Mouse (Mus musculus) left cerebral cortex, adult 18-20 months (tissue): ENCODE results near the gene Ppp1r3g. TPM values are rescaled to one million over a fixed set of nuclear protein-coding genes. Genes with fewer than 3 reads are reported as not detected.

Source experiments
- DNase-seq, 2 experiments: peaks; one replicate each; pipeline ENCODE4 v3.0.0; 2021 to 2022; ENCODE audit warnings: low spot score in 2 of 2, mixed read lengths in 1 of 2
- long read RNA-seq, 2 experiments: library from polyadenylated mRNA; stranded (forward); transcript quantifications; one replicate each; pipeline ENCODE4 v2.0.0; 2021
- total RNA-seq, 2 experiments: library from RNA; stranded (reverse); gene quantifications; 2 replicates each; pipeline ENCODE4 v1.2.3; 2021

Gene Ppp1r3g
- 10 to 100 TPM; 11.2 to 13.3 TPM for total RNA-seq
- long read RNA-seq, experiment 1, transcript Ppp1r3g-202 (1 exons, 571 nt): minor isoform, 37 of 86 reads
- long read RNA-seq, experiment 1, transcript Ppp1r3g-201 (2 exons, 2,361 nt): major isoform, 42 of 86 reads
- long read RNA-seq, experiment 1, partial matches to known transcripts: 0 of 86 reads
- long read RNA-seq, experiment 1, other reads (novel, unspliced or antisense): 7 of 86 reads
- long read RNA-seq, experiment 2, transcript Ppp1r3g-201 (2 exons, 2,361 nt): major isoform, 16 of 33 reads
- long read RNA-seq, experiment 2, transcript Ppp1r3g-202 (1 exons, 571 nt): minor isoform, 12 of 33 reads
- long read RNA-seq, experiment 2, partial matches to known transcripts: 0 of 33 reads
- long read RNA-seq, experiment 2, other reads (novel, unspliced or antisense): 5 of 33 reads

DNA sequence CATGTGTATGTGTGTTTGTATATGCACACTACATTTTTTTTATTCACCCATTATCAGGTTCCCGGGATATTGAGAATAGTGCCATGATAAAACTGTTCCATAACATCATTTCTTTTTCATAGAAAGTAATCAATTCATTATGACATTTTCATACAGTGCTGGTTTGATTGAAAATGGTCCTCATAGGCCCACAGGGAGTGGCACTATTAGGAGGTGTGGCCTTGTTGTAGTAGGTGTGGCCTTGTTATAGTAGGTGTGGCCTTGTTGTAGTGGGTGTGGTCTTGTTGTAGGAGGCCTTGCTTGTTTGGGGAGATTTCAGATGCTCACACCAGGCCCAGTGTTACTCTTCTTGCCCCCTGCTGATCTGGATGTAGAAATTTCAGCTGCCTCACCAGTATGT lies at the start of gene Ppp1r3g:
TSS of gene Ppp1r3g (plus strand) at position 301 of the 400 bp plus-strand sequence.
- no peak for DNase-seq

DNA sequence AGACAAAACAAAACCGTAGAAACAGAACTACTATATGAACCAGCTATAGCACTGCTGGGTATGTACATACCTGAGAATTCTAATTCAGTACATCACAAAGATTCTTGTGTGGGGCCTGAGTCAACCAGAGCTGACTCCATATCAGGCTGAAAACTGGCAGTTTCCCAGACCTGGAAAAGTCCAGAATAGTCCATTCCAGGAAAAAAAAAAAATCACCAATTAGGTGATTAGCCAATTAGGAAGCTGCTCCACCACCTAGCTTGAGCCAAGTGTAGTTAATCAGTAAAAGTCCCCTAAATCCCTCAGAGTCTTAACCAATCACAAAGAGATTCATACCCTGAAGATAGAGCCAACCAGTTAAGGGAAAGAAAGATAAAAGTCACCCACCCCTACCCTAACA lies 47.2 kb upstream of the Ppp1r3g start:
- DNase-seq: no peak

- no peak for DNase-seq
Measured at GRCm38 (mm10) chr13:35937991-35938390, 20.6 kb upstream of the Ppp1r3g start.

DNA sequence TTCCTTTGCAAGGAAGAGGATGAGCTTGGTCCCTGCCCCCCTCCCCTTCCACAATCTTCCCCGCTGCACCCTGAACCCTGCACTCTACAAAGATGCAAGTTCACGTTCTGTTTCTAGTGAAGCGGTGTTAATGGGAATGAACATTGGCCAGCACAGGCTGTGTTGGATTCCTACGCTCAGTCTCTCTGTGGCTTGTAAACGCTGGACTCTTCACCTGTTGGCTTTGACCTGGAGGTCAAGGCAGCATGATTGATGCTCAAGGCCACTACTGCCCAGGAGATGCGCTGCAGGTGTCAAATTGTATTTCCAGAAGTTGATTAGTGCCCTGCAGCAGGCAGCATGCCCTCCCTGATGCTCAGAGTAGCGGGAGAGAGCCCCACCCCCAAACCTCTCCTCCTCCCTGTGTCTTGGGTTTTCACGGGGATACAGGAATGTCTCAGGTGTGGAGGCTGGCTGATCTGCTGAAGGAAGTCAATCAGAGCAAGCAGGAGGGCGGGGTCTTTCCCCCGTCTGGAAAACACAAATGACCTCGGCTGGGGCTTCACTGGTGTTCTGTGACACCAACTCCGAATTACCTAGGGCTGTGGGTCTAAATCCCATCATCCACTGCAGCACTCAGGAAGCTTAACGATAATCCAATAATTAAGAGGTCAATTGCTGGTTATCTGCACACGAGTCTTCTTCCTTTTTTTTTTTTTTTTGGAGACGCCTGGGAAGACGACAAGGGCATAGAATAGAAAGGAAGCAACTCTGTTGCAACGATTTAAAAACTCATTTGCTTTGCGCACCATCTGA lies 18.6 kb upstream of the Ppp1r3g start:
- no peak for DNase-seq

- no peak for DNase-seq
Measured at GRCm38 (mm10) chr13:35940934-35941333, 17.7 kb upstream of the Ppp1r3g start.

GRCm38 (mm10) chr13:35946659-35947353 lies 11.8 kb upstream of the Ppp1r3g start:
- no peak for DNase-seq

GRCm38 (mm10) chr13:35947354-35948000 lies 11.2 kb upstream of the Ppp1r3g start:
- peak; percentile 82 to 84 for DNase-seq

- DNase-seq: no peak
Measured at GRCm38 (mm10) chr13:35949814-35950455, 8.7 kb upstream of the Ppp1r3g start.

GRCm38 (mm10) chr13:35959391-35960067 lies 890 bp downstream of the Ppp1r3g start:
- peak in 1 of 2 experiments; percentile 43 for DNase-seq

GRCm38 (mm10) chr13:35963583-35963982 lies 4.9 kb downstream of the Ppp1r3g start:
- DNase-seq: no peak

DNA sequence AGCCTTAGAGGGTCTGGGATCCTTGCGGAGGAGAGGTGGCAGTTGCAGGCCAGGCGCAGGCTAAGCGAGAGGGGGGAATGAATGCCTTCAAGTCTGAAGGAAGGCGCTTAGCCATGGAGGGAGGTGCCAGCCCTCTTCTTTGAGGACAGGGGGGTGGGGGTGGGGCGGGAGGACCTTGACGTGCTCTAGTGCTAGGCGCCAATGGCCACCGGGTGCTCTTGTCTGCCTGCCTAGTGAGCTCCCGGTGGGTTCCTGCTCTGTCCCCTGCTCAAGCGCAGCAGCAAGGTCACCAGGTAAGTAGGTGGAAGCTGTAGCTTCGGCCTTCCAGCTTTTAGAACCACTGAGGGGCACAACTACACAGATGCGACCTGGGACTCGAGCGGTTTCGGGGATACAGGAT lies 9.1 kb downstream of the Ppp1r3g start:
- DNase-seq: no peak

- DNase-seq: peak in 1 of 2 experiments; percentile 28
Measured at GRCm38 (mm10) chr13:35968131-35968718, 9.6 kb downstream of the Ppp1r3g start.

- DNase-seq: peak in 1 of 2 experiments; percentile 22
Measured at GRCm38 (mm10) chr13:35968719-35969430, 10.2 kb downstream of the Ppp1r3g start.

GRCm38 (mm10) chr13:35969431-35969721 lies 10.7 kb downstream of the Ppp1r3g start:
- DNase-seq: no peak

GRCm38 (mm10) chr13:35969829-35970228 lies 11.2 kb downstream of the Ppp1r3g start:
- no peak for DNase-seq

GRCm38 (mm10) chr13:35976912-35977311 lies 18.3 kb downstream of the Ppp1r3g start:
- no peak for DNase-seq

DNA sequence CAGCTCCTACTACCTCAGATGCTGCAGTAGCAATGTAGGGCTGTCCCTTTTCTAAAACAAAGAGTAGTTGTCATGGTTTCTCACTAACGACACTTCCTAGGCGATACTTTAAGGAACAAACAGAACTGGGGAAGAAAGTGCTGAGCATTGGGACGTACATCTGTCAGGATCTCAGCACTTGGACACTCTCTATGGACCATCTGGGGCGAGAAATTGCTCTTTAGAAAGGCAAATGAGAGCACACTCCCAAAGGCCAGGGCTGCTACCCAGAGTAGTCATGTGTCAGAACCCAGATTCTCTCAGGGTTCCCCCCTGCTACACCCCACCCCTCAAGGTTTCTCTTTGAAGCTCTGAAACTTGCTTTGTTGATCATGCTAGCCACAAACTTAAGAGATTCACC lies 21.8 kb downstream of the Ppp1r3g start:
- DNase-seq: no peak

DNA sequence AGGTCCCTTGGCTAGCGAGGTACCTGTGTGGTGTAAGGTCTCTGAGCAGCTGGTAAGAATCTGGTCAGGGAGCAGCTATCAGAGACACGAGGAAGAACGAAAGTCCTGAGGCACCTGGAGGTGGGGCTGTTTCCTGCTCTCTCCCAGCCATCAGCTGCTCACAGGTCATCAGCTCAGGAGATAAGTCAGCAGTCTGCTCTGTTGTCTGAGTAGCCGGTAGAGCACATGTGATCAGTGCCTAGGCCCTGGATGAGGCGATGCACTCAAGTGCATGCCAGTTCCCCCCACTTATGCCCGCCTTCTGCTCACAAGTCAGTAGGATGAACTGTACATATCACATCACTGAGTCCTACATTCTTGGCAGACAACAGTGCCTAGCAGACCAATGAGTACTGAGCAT lies 24.3 kb downstream of the Ppp1r3g start:
- DNase-seq: no peak

DNA sequence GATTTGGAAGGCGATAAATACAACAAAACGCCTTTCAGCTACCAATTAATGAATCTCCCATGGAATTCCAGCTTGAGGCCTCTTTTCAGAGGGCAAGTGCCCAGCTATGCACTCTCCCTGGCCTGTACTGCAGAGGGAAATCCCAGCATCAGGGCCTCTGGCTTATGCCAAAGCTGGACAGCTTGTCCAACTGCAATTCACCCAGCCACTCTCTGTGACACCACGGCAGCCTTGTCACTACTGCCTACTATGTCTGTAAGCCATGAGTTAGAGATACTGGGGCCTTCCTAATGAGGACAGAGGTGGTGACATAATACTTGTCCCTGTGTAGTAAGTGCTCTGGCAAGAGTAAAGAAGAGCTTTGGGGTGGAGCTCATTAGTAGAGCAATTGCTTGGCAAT lies 30.7 kb downstream of the Ppp1r3g start:
- no peak for DNase-seq
